Mouse (Mus musculus): ENCODE results near the gene Plekhg3. TPM values are rescaled to one million over a fixed set of nuclear protein-coding genes. Genes with fewer than 3 reads are reported as not detected.

Plekhg3 gene
- total RNA-seq, 1 experiment, result 12.1 TPM

GRCm38 (mm10) chr12:76518000-76518399, 12.7 kb upstream of the Plekhg3 start:
- in situ Hi-C loops (cut with MboI; ENCODE audit: low sequenced_read_pairs in 2 of 2, unreplicated experiment in 2 of 2), result no loop called here
- no peaks in the 10 kb centered on the region for H3K36me3 ChIP-seq (ENCODE audit: control insufficient read depth, insufficient read depth, low read length, poor library complexity, severe bottlenecking)

GRCm38 (mm10) chr12:76518909-76519842, 11.5 kb upstream of the Plekhg3 start:
- in situ Hi-C loops (cut with MboI; ENCODE audit: low sequenced_read_pairs in 2 of 2, unreplicated experiment in 2 of 2), result no loop called here
- H3K4me3 ChIP-seq (ENCODE audit: insufficient read depth in 1 of 2, low read depth in 1 of 2, low read length in 2 of 2, poor library complexity in 1 of 2, severe bottlenecking in 1 of 2), result no peak overlapping the region
- DNase-seq (ENCODE audit: low read depth, low spot score), result no peak
- H3K36me3 ChIP-seq (ENCODE audit: control insufficient read depth, insufficient read depth, low read length, poor library complexity, severe bottlenecking), result no peaks in the 10 kb centered on the region
- no peaks in the 10 kb centered on the region for H3K4me1 ChIP-seq (ENCODE audit: control insufficient read depth in 2 of 2, insufficient read depth in 2 of 2, low read length in 2 of 2, poor library complexity in 1 of 2)
- no peak overlapping the region for H3K27ac ChIP-seq (ENCODE audit: insufficient read depth, low read depth, low read length, poor library complexity, severe bottlenecking)
- H3K9me3 ChIP-seq (ENCODE audit: control insufficient read depth, insufficient read depth, low read depth, low read length), result no peaks in the 10 kb centered on the region
- TF ChIP-seq CHD2 (IDR thresholded peaks at IDR 0.05; ENCODE audit: low read depth, low read length) (no peak), ZC3H11A (IDR thresholded peaks at IDR 0.05; ENCODE audit: borderline replicate concordance, low read depth, low read length) (no peak), MAFK (IDR thresholded peaks at IDR 0.05; ENCODE audit: insufficient read depth, low read depth, low read length) (no peak), HCFC1 (IDR thresholded peaks at IDR 0.05; ENCODE audit: borderline replicate concordance, insufficient read depth, low read length) (no peak), ZNF384 (IDR thresholded peaks at IDR 0.05; ENCODE audit: low read depth, low read length) (no peak)
- no peak overlapping the region for H3K9ac ChIP-seq (ENCODE audit: insufficient read depth, low read depth, low read length, poor library complexity, severe bottlenecking)

More at GRCm38 (mm10) chr12:76518000-76518399, 12.7 kb upstream of the Plekhg3 start:
- Histone ChIP-seq H3K4me1 (ENCODE audit: control insufficient read depth in 2 of 2, insufficient read depth in 2 of 2, low read length in 2 of 2, poor library complexity in 1 of 2) (no peaks in the 10 kb centered on the region), H3K9me3 (ENCODE audit: control insufficient read depth, insufficient read depth, low read depth, low read length) (no peaks in the 10 kb centered on the region), H3K4me3 (ENCODE audit: insufficient read depth in 1 of 2, low read depth in 1 of 2, low read length in 2 of 2, poor library complexity in 1 of 2, severe bottlenecking in 1 of 2) (no peak overlapping the region), H3K27ac (ENCODE audit: insufficient read depth, low read depth, low read length, poor library complexity, severe bottlenecking) (no peak overlapping the region), H3K9ac (ENCODE audit: insufficient read depth, low read depth, low read length, poor library complexity, severe bottlenecking) (no peak overlapping the region)
- DNase-seq (ENCODE audit: low read depth, low spot score), result no peak
- TF ChIP-seq CHD2 (IDR thresholded peaks at IDR 0.05; ENCODE audit: low read depth, low read length) (no peak), ZC3H11A (IDR thresholded peaks at IDR 0.05; ENCODE audit: borderline replicate concordance, low read depth, low read length) (no peak), ZNF384 (IDR thresholded peaks at IDR 0.05; ENCODE audit: low read depth, low read length) (no peak), MAFK (IDR thresholded peaks at IDR 0.05; ENCODE audit: insufficient read depth, low read depth, low read length) (no peak), HCFC1 (IDR thresholded peaks at IDR 0.05; ENCODE audit: borderline replicate concordance, insufficient read depth, low read length) (no peak)

GRCm38 (mm10) chr12:76523654-76524053, 7.0 kb upstream of the Plekhg3 start:
- H3K4me1 ChIP-seq (ENCODE audit: control insufficient read depth in 2 of 2, insufficient read depth in 2 of 2, low read length in 2 of 2, poor library complexity in 1 of 2), result no peaks in the 10 kb centered on the region
- H3K4me3 ChIP-seq (ENCODE audit: insufficient read depth in 1 of 2, low read depth in 1 of 2, low read length in 2 of 2, poor library complexity in 1 of 2, severe bottlenecking in 1 of 2), result no peak overlapping the region
- no peak overlapping the region for H3K27ac ChIP-seq (ENCODE audit: insufficient read depth, low read depth, low read length, poor library complexity, severe bottlenecking)
- no peak overlapping the region for H3K9ac ChIP-seq (ENCODE audit: insufficient read depth, low read depth, low read length, poor library complexity, severe bottlenecking)
- TF ChIP-seq CHD2 (IDR thresholded peaks at IDR 0.05; ENCODE audit: low read depth, low read length) (no peak), HCFC1 (IDR thresholded peaks at IDR 0.05; ENCODE audit: borderline replicate concordance, insufficient read depth, low read length) (no peak), MAFK (IDR thresholded peaks at IDR 0.05; ENCODE audit: insufficient read depth, low read depth, low read length) (no peak), ZC3H11A (IDR thresholded peaks at IDR 0.05; ENCODE audit: borderline replicate concordance, low read depth, low read length) (no peak), ZNF384 (IDR thresholded peaks at IDR 0.05; ENCODE audit: low read depth, low read length) (no peak)
- in situ Hi-C loops (cut with MboI; ENCODE audit: low sequenced_read_pairs in 2 of 2, unreplicated experiment in 2 of 2), result no loop called here
- no peak for DNase-seq (ENCODE audit: low read depth, low spot score)
- no peaks in the 10 kb centered on the region for H3K9me3 ChIP-seq (ENCODE audit: control insufficient read depth, insufficient read depth, low read depth, low read length)
- H3K36me3 ChIP-seq (ENCODE audit: control insufficient read depth, insufficient read depth, low read length, poor library complexity, severe bottlenecking), result no peaks in the 10 kb centered on the region

- Histone ChIP-seq H3K4me3 (ENCODE audit: insufficient read depth in 1 of 2, low read depth in 1 of 2, low read length in 2 of 2, poor library complexity in 1 of 2, severe bottlenecking in 1 of 2) (no peak overlapping the region), H3K4me1 (ENCODE audit: control insufficient read depth in 2 of 2, insufficient read depth in 2 of 2, low read length in 2 of 2, poor library complexity in 1 of 2) (no peaks in the 10 kb centered on the region), H3K27ac (ENCODE audit: insufficient read depth, low read depth, low read length, poor library complexity, severe bottlenecking) (no peak overlapping the region), H3K36me3 (ENCODE audit: control insufficient read depth, insufficient read depth, low read length, poor library complexity, severe bottlenecking) (no peaks in the 10 kb centered on the region), H3K9me3 (ENCODE audit: control insufficient read depth, insufficient read depth, low read depth, low read length) (no peaks in the 10 kb centered on the region), H3K9ac (ENCODE audit: insufficient read depth, low read depth, low read length, poor library complexity, severe bottlenecking) (no peak overlapping the region)
- no peak for DNase-seq (ENCODE audit: low read depth, low spot score)
- in situ Hi-C loops (cut with MboI; ENCODE audit: low sequenced_read_pairs in 2 of 2, unreplicated experiment in 2 of 2), result no loop called here
- TF ChIP-seq ZNF384 (IDR thresholded peaks at IDR 0.05; ENCODE audit: low read depth, low read length) (no peak), MAFK (IDR thresholded peaks at IDR 0.05; ENCODE audit: insufficient read depth, low read depth, low read length) (no peak), CHD2 (IDR thresholded peaks at IDR 0.05; ENCODE audit: low read depth, low read length) (no peak), ZC3H11A (IDR thresholded peaks at IDR 0.05; ENCODE audit: borderline replicate concordance, low read depth, low read length) (no peak), HCFC1 (IDR thresholded peaks at IDR 0.05; ENCODE audit: borderline replicate concordance, insufficient read depth, low read length) (no peak)
Measured at GRCm38 (mm10) chr12:76524915-76525314, 5.8 kb upstream of the Plekhg3 start.
